Mouse (Mus musculus) spleen, adult 2 months (tissue): ENCODE data around the gene Ankrd31. TPM values are rescaled to one million over a fixed set of nuclear protein-coding genes. Genes with fewer than 3 reads are reported as not detected.
"Not testable (repeated sequence)": the region's sequence is repeated elsewhere in the genome, so short reads cannot be mapped to it uniquely, and the experiment has no call there.

ENCODE experiments used
- DNase-seq, 2 experiments: peaks; one replicate each; pipeline versions ENCODE4 v3.0.0 to v3.0.0-alpha.2; 2012 to 2021; ENCODE audit warnings: low spot score in 2 of 2, low read depth in 1 of 2
- H3K27ac ChIP-seq: fragments of 200-500 bp; 2 replicates; pipeline ENCODE4 v1.5.1; 2012; ENCODE audit warnings: low read length, inconsistent platforms; ENCODE audit not compliant: insufficient read depth
- H3K27me3 ChIP-seq: fragments of 200-500 bp; 2 replicates; pipeline ENCODE4 v1.6.1; 2012; ENCODE audit warnings: mild to moderate bottlenecking, moderate library complexity, low read length, inconsistent platforms; ENCODE audit not compliant: control insufficient read depth, insufficient read depth
- H3K36me3 ChIP-seq: fragments of 200-500 bp; 2 replicates; pipeline ENCODE4 v1.6.1; 2012; ENCODE audit warnings: mild to moderate bottlenecking, low read length, inconsistent platforms; ENCODE audit not compliant: control insufficient read depth, insufficient read depth
- H3K4me1 ChIP-seq: fragments of 200-500 bp; 2 replicates; pipeline ENCODE4 v1.6.1; 2011; ENCODE audit warnings: inconsistent platforms; ENCODE audit not compliant: control insufficient read depth, insufficient read depth, insufficient read length
- H3K4me3 ChIP-seq: fragments of 200-500 bp; 2 replicates; pipeline ENCODE4 v1.5.1; 2011; ENCODE audit warnings: mild to moderate bottlenecking, inconsistent platforms; ENCODE audit not compliant: insufficient read depth, insufficient read length; ENCODE audit errors: extremely low read depth
- CTCF ChIP-seq: fragments of 200-500 bp; IDR thresholded peaks from 2 replicates; pipeline ENCODE4 v1.5.1; 2011; ENCODE audit warnings: mild to moderate bottlenecking, inconsistent platforms; ENCODE audit not compliant: insufficient read depth, insufficient read length, insufficient replicate concordance; ENCODE audit errors: extremely low read depth
- POLR2A ChIP-seq: fragments of 200-500 bp; IDR thresholded peaks from 2 replicates; pipeline ENCODE4 v1.6.1; 2011; ENCODE audit warnings: low read depth, low read length, inconsistent platforms
- WGBS: fragments of 180-500 bp; shearing (Covaris S2); methylation state at CpG from one replicate; pipeline ENCODE4 v1.1.7; 2018; 5-methylcytosine and 5-hydroxymethylcytosine counted together
- polyA plus RNA-seq: library from polyadenylated mRNA; depleted of rRNA; stranded (reverse); fragments of >200 nt; gene quantifications from 2 replicates; pipeline ENCODE4 v1.2.3, GENCODE M21; 2012

Ankrd31 gene
- polyA plus RNA-seq, 1 experiment: not detected

GRCm38 (mm10) chr13:96749859-96750258 lies 1.8 kb downstream of the Ankrd31 start:
- DNase-seq: no peak
- H3K4me3 ChIP-seq: no peak overlapping the region
- no peaks in the 10 kb centered on the region for H3K36me3 ChIP-seq
- no peak overlapping the region for H3K27ac ChIP-seq
- H3K4me1 ChIP-seq: no peaks in the 10 kb centered on the region
- 84% methylated on average over 6 of the region's 6 CpGs for WGBS
- TF ChIP-seq CTCF: no peak
- H3K27me3 ChIP-seq: no peaks in the 10 kb centered on the region

DNA sequence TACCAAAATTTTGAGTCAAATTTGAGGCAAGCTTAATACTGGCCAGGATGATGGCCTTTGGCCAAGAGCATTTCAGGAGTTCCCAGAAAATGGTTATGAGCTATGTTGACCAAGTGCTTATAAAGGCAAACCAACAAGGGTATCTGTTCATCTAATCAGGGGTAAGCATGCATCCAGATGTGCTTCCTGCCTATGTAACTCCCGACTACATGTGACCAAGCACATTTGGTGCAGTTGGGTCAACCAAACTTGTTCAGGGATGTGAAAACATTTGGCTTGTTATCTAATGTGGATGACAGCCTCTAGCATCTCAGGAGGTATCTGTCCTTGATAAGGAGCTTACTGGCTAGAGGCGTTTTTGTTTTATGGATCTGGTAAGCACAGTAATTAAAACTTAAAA lies 12.8 kb downstream of the Ankrd31 start:
- H3K4me1 ChIP-seq: no peaks in the 10 kb centered on the region
- H3K27ac ChIP-seq: no peak overlapping the region
- H3K36me3 ChIP-seq: no peaks in the 10 kb centered on the region
- no peaks in the 10 kb centered on the region for H3K27me3 ChIP-seq
- 53% methylated on average over 2 of the region's 2 CpGs for WGBS
- no peak for DNase-seq
- H3K4me3 ChIP-seq: no peak overlapping the region
- TF ChIP-seq CTCF (no peak), POLR2A (no peak)

DNA sequence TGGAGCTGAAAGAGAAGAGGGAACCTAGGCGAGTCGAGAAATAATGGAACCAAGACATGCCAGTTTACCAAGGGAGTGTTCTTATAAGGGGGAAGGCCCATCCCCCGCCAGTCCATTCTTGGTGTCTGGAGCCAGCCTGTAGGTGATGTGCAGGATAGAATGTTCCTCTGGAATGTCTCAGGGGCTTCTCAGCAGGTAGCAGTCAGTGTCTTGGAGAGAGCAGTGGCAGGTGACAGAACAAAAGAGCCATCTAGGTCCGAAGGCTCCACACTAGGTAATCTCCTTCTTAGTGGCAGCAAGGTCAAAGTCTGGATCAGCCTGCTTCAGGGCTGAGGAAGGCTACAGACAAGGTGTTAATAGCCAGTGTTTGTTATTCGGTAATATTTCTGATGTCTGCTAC lies 38.0 kb downstream of the Ankrd31 start:
- H3K27me3 ChIP-seq, H3K27ac ChIP-seq, DNase-seq, H3K4me3 ChIP-seq, H3K4me1 ChIP-seq, H3K36me3 ChIP-seq: not testable (repeated sequence)
- 89% methylated on average over 5 of the region's 5 CpGs for WGBS

- TF ChIP-seq POLR2A (no peak), CTCF (no peak)
- WGBS: 91% methylated on average over 2 of the region's 2 CpGs
- Histone ChIP-seq H3K27me3 (no peaks in the 10 kb centered on the region), H3K4me3 (no peak overlapping the region), H3K27ac (no peak overlapping the region), H3K36me3 (no peaks in the 10 kb centered on the region), H3K4me1 (no peaks in the 10 kb centered on the region)
- DNase-seq: no peak
Observed at GRCm38 (mm10) chr13:96793451-96793850, 45.4 kb downstream of the Ankrd31 start.

GRCm38 (mm10) chr13:96795301-96795700 lies 47.2 kb downstream of the Ankrd31 start:
- Histone ChIP-seq H3K4me3 (no peak overlapping the region), H3K36me3 (no peaks in the 10 kb centered on the region), H3K27ac (no peak overlapping the region), H3K27me3 (no peaks in the 10 kb centered on the region), H3K4me1 (no peaks in the 10 kb centered on the region)
- TF ChIP-seq CTCF (no peak), POLR2A (no peak)
- 80% methylated on average over 3 of the region's 3 CpGs for WGBS
- no peak for DNase-seq

DNA sequence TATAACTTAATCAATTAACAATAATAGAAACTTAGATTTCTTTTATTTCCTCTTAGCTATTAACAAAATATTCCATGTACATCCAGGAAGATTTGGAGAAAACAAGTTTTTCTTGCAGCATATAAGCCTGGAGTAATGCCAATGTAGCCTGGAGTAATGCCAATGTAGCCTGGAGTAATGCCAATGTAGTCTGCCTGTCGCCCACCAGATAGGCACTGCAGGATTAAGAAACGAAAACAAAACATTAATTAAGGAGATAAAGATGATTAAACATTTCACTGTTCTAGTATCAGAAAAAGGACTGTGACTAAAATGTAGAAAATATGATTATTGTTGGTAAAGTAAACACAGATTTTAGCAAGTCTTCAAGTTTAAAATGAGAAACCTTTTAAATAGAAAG lies 49.4 kb downstream of the Ankrd31 start:
- Histone ChIP-seq H3K27me3 (no peaks in the 10 kb centered on the region), H3K4me3 (no peak overlapping the region), H3K36me3 (no peaks in the 10 kb centered on the region), H3K4me1 (no peaks in the 10 kb centered on the region), H3K27ac (no peak overlapping the region)
- WGBS: 38% methylated on average over 2 of the region's 2 CpGs
- DNase-seq: no peak
- TF ChIP-seq CTCF (no peak), POLR2A (no peak)

DNA sequence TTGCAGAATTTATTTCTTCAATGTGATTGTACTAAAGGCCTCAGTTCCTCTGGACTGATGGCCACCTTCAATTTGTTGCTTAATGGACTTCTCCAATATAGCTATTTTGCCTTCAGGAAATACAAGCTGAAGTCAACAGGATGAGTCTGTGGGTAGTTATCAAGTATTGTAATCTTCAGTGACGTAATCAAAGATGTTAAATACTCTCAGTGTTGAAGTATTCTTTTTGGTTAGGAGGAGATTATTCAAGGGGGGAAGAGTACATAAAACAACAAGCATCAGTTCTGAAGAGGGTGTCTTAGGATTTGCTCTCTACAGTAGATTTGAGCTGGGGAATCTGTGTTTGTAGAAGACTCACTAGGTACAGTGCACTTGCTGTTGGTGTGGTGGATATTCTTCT lies 101.7 kb downstream of the Ankrd31 start:
- WGBS: 76% methylated on average over 1 of the region's 1 CpGs

DNA sequence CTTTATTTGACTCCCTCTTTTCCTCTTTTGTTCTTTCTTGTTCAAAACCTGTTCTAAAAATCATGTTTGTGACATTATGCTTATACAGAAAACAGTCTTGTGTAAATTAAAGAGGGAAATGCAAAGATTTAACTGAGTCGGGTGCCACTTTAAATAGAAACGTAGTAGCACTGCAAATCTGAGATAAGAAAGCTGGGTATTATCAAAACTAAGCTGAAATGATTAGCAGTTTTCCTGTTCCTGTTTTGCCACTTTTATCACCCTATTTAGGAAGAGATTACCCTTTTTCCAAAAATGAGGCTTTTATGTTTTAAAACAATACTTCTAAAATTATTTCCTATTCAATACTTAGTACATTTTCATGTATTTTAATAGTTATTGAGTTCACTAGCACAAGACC lies 104.1 kb downstream of the Ankrd31 start:
- DNase-seq: no peak
- no peaks in the 10 kb centered on the region for H3K4me1 ChIP-seq
- no peaks in the 10 kb centered on the region for H3K36me3 ChIP-seq
- no peak overlapping the region for H3K4me3 ChIP-seq
- WGBS: 17% methylated on average over 2 of the region's 2 CpGs
- no peak for TF ChIP-seq CTCF
- no peaks in the 10 kb centered on the region for H3K27me3 ChIP-seq
- no peak overlapping the region for H3K27ac ChIP-seq

More for the DNA sequence above, 101.7 kb downstream of the Ankrd31 start:
- DNase-seq: no peak
- Histone ChIP-seq H3K4me1 (no peaks in the 10 kb centered on the region), H3K27me3 (no peaks in the 10 kb centered on the region), H3K36me3 (no peaks in the 10 kb centered on the region), H3K27ac (no peak overlapping the region), H3K4me3 (no peak overlapping the region)
- TF ChIP-seq POLR2A: no peak
- TF ChIP-seq CTCF: no peak
